Mouse (Mus musculus): Measurements from ENCODE around the gene Psmb7. TPM values are rescaled to one million over a fixed set of nuclear protein-coding genes. Genes with fewer than 3 reads are reported as not detected.

The Psmb7 gene
- polyA plus RNA-seq, 1 experiment from 2014 or later, result 218 TPM

- WGBS, result 87% methylated on average over 6 of the region's 6 CpGs
- no peak for ATAC-seq (ENCODE audit: insufficient read depth, low FRiP score, low read depth)
- Histone ChIP-seq H3K9ac (no peak overlapping the region), H3K4me3 (replicated peaks) (no peak overlapping the region), H3K27me3 (replicated peaks) (no peaks in the 10 kb centered on the region), H3K9me3 (no peaks in the 10 kb centered on the region), H3K27ac (no peak overlapping the region), H3K36me3 (0 out of 2 replicates have a peak, but pooled peaks cover 6% of the 10 kb centered on the region), H3K4me2 (no peak overlapping the region), H3K4me1 (no peaks in the 10 kb centered on the region)
Measured at GRCm38 (mm10) chr2:38612596-38612995, 31.3 kb downstream of the Psmb7 start.

- Histone ChIP-seq H3K27me3 (replicated peaks) (no peaks in the 10 kb centered on the region), H3K4me2 (no peak overlapping the region), H3K27ac (no peak overlapping the region), H3K4me1 (no peaks in the 10 kb centered on the region), H3K9me3 (no peaks in the 10 kb centered on the region), H3K4me3 (replicated peaks) (no peak overlapping the region), H3K36me3 (0 out of 2 replicates have a peak, but pooled peaks cover 8% of the 10 kb centered on the region), H3K9ac (no peak overlapping the region)
- WGBS, result 86% methylated on average over 2 of the region's 2 CpGs
- no peak for ATAC-seq (ENCODE audit: insufficient read depth, low FRiP score, low read depth)
Measured at GRCm38 (mm10) chr2:38610161-38610560, 33.7 kb downstream of the Psmb7 start.

GRCm38 (mm10) chr2:38609310-38609709 lies 34.6 kb downstream of the Psmb7 start:
- 81% methylated on average over 11 of the region's 11 CpGs for WGBS
- H3K27me3 ChIP-seq (replicated peaks), result no peaks in the 10 kb centered on the region
- 0 out of 2 replicates have a peak, but pooled peaks cover 8% of the 10 kb centered on the region for H3K36me3 ChIP-seq
- H3K4me1 ChIP-seq, result no peaks in the 10 kb centered on the region
- no peak for ATAC-seq (ENCODE audit: insufficient read depth, low FRiP score, low read depth)
- no peak overlapping the region for H3K4me2 ChIP-seq
- no peaks in the 10 kb centered on the region for H3K9me3 ChIP-seq
- no peak overlapping the region for H3K4me3 ChIP-seq (replicated peaks)
- no peak overlapping the region for H3K9ac ChIP-seq
- H3K27ac ChIP-seq, result no peak overlapping the region

GRCm38 (mm10) chr2:38608831-38609309 lies 35.0 kb downstream of the Psmb7 start:
- Histone ChIP-seq H3K27me3 (replicated peaks) (no peaks in the 10 kb centered on the region), H3K27ac (no peak overlapping the region), H3K4me1 (no peaks in the 10 kb centered on the region), H3K4me3 (replicated peaks) (no peak overlapping the region), H3K9ac (no peak overlapping the region), H3K9me3 (no peaks in the 10 kb centered on the region), H3K4me2 (no peak overlapping the region), H3K36me3 (0 out of 2 replicates have a peak, but pooled peaks cover 8% of the 10 kb centered on the region)
- ATAC-seq (ENCODE audit: insufficient read depth, low FRiP score, low read depth), result no peak
- 75% methylated on average over 5 of the region's 5 CpGs for WGBS

- Histone ChIP-seq H3K4me1 (no peaks in the 10 kb centered on the region), H3K9ac (no peak overlapping the region), H3K9me3 (no peaks in the 10 kb centered on the region), H3K4me2 (no peak overlapping the region), H3K27ac (no peak overlapping the region), H3K36me3 (0 out of 2 replicates have a peak, but pooled peaks cover 8% of the 10 kb centered on the region), H3K27me3 (replicated peaks) (no peaks in the 10 kb centered on the region), H3K4me3 (replicated peaks) (no peak overlapping the region)
- no peak for ATAC-seq (ENCODE audit: insufficient read depth, low FRiP score, low read depth)
- WGBS, result 90% methylated on average over 1 of the region's 1 CpGs
Measured at GRCm38 (mm10) chr2:38607716-38608115, 36.2 kb downstream of the Psmb7 start.

GRCm38 (mm10) chr2:38600842-38601241 lies 43.0 kb downstream of the Psmb7 start:
- ATAC-seq (ENCODE audit: insufficient read depth, low FRiP score, low read depth), result no peak
- Histone ChIP-seq H3K4me2 (no peak overlapping the region), H3K27me3 (replicated peaks) (no peaks in the 10 kb centered on the region)

GRCm38 (mm10) chr2:38598395-38598794 lies 45.5 kb downstream of the Psmb7 start:
- Histone ChIP-seq H3K36me3 (no peaks in the 10 kb centered on the region), H3K4me2 (no peak overlapping the region), H3K4me3 (replicated peaks) (no peak overlapping the region), H3K27me3 (replicated peaks) (no peaks in the 10 kb centered on the region), H3K27ac (no peak overlapping the region), H3K9ac (no peak overlapping the region), H3K9me3 (no peaks in the 10 kb centered on the region), H3K4me1 (no peaks in the 10 kb centered on the region)
- ATAC-seq (ENCODE audit: insufficient read depth, low FRiP score, low read depth), result no peak
- WGBS, result 94% methylated on average over 2 of the region's 2 CpGs

More at GRCm38 (mm10) chr2:38600842-38601241, 43.0 kb downstream of the Psmb7 start:
- H3K9ac ChIP-seq, result no peak overlapping the region
- no peaks in the 10 kb centered on the region for H3K4me1 ChIP-seq
- no peaks in the 10 kb centered on the region for H3K9me3 ChIP-seq
- H3K27ac ChIP-seq, result no peak overlapping the region
- H3K36me3 ChIP-seq, result no peaks in the 10 kb centered on the region
- H3K4me3 ChIP-seq (replicated peaks), result no peak overlapping the region

- no peak overlapping the region for H3K9ac ChIP-seq
- 97% methylated on average over 1 of the region's 1 CpGs for WGBS
- H3K9me3 ChIP-seq, result no peaks in the 10 kb centered on the region
- H3K4me3 ChIP-seq (replicated peaks), result no peak overlapping the region
- H3K4me2 ChIP-seq, result no peak overlapping the region
- no peaks in the 10 kb centered on the region for H3K36me3 ChIP-seq
- no peaks in the 10 kb centered on the region for H3K27me3 ChIP-seq (replicated peaks)
- no peaks in the 10 kb centered on the region for H3K4me1 ChIP-seq
- H3K27ac ChIP-seq, result no peak overlapping the region
- ATAC-seq (ENCODE audit: insufficient read depth, low FRiP score, low read depth), result no peak
Measured at GRCm38 (mm10) chr2:38597896-38598295, 46.0 kb downstream of the Psmb7 start.

- Histone ChIP-seq H3K4me3 (replicated peaks) (no peak overlapping the region), H3K36me3 (peaks cover 6% of the 10 kb centered on the region; the same call in 1 of the 2 replicates), H3K9me3 (no peaks in the 10 kb centered on the region), H3K4me1 (no peaks in the 10 kb centered on the region), H3K9ac (no peak overlapping the region), H3K4me2 (no peak overlapping the region), H3K27me3 (replicated peaks) (no peaks in the 10 kb centered on the region), H3K27ac (no peak overlapping the region)
- 65% methylated on average over 7 of the region's 7 CpGs for WGBS
- no peak for ATAC-seq (ENCODE audit: insufficient read depth, low FRiP score, low read depth)
Measured at GRCm38 (mm10) chr2:38594874-38595273, 49.0 kb downstream of the Psmb7 start.

- H3K9ac ChIP-seq, result no peak overlapping the region
- 63% methylated on average over 6 of the region's 6 CpGs for WGBS
- H3K9me3 ChIP-seq, result no peaks in the 10 kb centered on the region
Measured at GRCm38 (mm10) chr2:38591751-38592459, 52.0 kb downstream of the Psmb7 start.

GRCm38 (mm10) chr2:38586733-38587132 lies 57.2 kb downstream of the Psmb7 start:
- no peaks in the 10 kb centered on the region for H3K27me3 ChIP-seq (replicated peaks)
- H3K4me3 ChIP-seq (replicated peaks), result no peak overlapping the region
- no peak overlapping the region for H3K27ac ChIP-seq
- ATAC-seq (ENCODE audit: insufficient read depth, low FRiP score, low read depth), result no peak
- H3K36me3 ChIP-seq, result peaks cover 33% of the 10 kb centered on the region
- 70% methylated on average over 6 of the region's 6 CpGs for WGBS
- no peaks in the 10 kb centered on the region for H3K9me3 ChIP-seq
- H3K4me1 ChIP-seq, result no peaks in the 10 kb centered on the region
- no peak overlapping the region for H3K4me2 ChIP-seq
- H3K9ac ChIP-seq, result no peak overlapping the region

More at GRCm38 (mm10) chr2:38591751-38592459, 52.0 kb downstream of the Psmb7 start:
- no peaks in the 10 kb centered on the region for H3K27me3 ChIP-seq (replicated peaks)
- peaks cover 16% of the 10 kb centered on the region for H3K36me3 ChIP-seq
- no peak overlapping the region for H3K4me2 ChIP-seq
- ATAC-seq (ENCODE audit: insufficient read depth, low FRiP score, low read depth), result no peak
- no peak overlapping the region for H3K27ac ChIP-seq
- no peak overlapping the region for H3K4me3 ChIP-seq (replicated peaks)
- no peaks in the 10 kb centered on the region for H3K4me1 ChIP-seq

GRCm38 (mm10) chr2:38585379-38585736 lies 58.5 kb downstream of the Psmb7 start:
- no peak overlapping the region for H3K27ac ChIP-seq
- H3K27me3 ChIP-seq (replicated peaks), result no peaks in the 10 kb centered on the region
- H3K9me3 ChIP-seq, result no peaks in the 10 kb centered on the region
- no peak overlapping the region for H3K4me2 ChIP-seq
- peaks cover 35% of the 10 kb centered on the region for H3K36me3 ChIP-seq
- no peaks in the 10 kb centered on the region for H3K4me1 ChIP-seq
- H3K9ac ChIP-seq, result no peak overlapping the region
- H3K4me3 ChIP-seq (replicated peaks), result no peak overlapping the region
- WGBS, result 47% methylated on average over 5 of the region's 5 CpGs
- no peak for ATAC-seq (ENCODE audit: insufficient read depth, low FRiP score, low read depth)
